Mouse (Mus musculus): ENCODE measurements around the gene Trim69. TPM values are rescaled to one million over a fixed set of nuclear protein-coding genes. Genes with fewer than 3 reads are reported as not detected.

The Trim69 gene
- polyA plus RNA-seq, 1 experiment from 2014 or later, result not detected

DNA sequence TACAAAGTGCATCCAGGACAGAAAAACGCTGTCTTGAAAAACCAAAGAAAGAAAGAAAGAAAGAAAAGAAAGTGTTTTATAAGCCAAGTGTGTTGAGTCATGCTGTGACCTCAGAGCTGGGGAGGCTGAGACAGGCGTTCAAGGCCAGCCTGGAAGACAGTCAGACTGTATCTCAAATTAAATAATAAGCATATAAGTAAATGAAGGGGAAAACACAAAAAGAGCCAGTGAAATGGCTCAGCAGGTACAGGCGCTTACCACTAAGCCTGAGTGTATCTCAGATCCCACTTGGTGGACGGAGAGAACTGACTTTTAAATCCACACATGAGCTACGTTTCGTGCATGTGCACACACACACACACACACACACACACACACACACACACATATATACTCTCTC lies 11.2 kb upstream of the Trim69 start:
- WGBS, result 89% methylated on average over 6 of the region's 6 CpGs
- no peak overlapping the region for H3K4me2 ChIP-seq (ENCODE audit: low read length)
- H3K9me3 ChIP-seq (replicated peaks; ENCODE audit: control insufficient read depth, low read length), result no peaks in the 10 kb centered on the region
- H3K4me1 ChIP-seq (ENCODE audit: control insufficient read depth, insufficient read depth, low read length), result no peaks in the 10 kb centered on the region
- no peaks in the 10 kb centered on the region for H3K27me3 ChIP-seq (replicated peaks; ENCODE audit: control insufficient read depth, insufficient read depth, low read length)
- no peak overlapping the region for H3K4me3 ChIP-seq (ENCODE audit: low read depth, low read length)
- no peak for DNase-seq (ENCODE audit: low spot score)
- no peaks in the 10 kb centered on the region for H3K36me3 ChIP-seq (ENCODE audit: control insufficient read depth, insufficient read depth, low read length)
- H3K27ac ChIP-seq (ENCODE audit: low read depth, low read length), result no peak overlapping the region
- ATAC-seq, result no peak
- H3K9ac ChIP-seq (ENCODE audit: low read length), result no peak overlapping the region

DNA sequence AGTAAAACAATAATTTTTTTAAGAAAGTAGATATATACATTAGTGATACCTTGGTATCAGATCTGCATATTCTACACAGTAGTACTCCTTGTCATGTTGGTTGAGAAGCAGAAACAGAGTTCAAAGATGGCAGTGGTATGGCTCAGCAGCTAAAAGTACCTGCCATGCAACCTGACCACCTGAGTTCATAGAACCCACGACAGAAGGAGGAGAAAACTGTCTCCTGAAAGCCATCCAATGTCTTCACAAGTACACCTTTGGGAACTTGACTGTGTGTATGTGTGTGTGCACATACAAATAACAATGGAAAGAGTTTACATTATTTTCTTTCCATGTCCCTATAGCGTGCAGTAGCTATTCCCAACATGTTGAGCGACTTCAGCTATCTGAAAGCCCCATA lies 10.8 kb upstream of the Trim69 start:
- Histone ChIP-seq H3K27me3 (replicated peaks; ENCODE audit: control insufficient read depth, insufficient read depth, low read length) (no peaks in the 10 kb centered on the region), H3K36me3 (ENCODE audit: control insufficient read depth, insufficient read depth, low read length) (no peaks in the 10 kb centered on the region), H3K4me1 (ENCODE audit: control insufficient read depth, insufficient read depth, low read length) (no peaks in the 10 kb centered on the region), H3K4me3 (ENCODE audit: low read depth, low read length) (no peak overlapping the region), H3K9ac (ENCODE audit: low read length) (no peak overlapping the region), H3K9me3 (replicated peaks; ENCODE audit: control insufficient read depth, low read length) (no peaks in the 10 kb centered on the region), H3K4me2 (ENCODE audit: low read length) (no peak overlapping the region), H3K27ac (ENCODE audit: low read depth, low read length) (no peak overlapping the region)
- ATAC-seq, result no peak
- WGBS, result 79% methylated on average over 3 of the region's 3 CpGs
- no peak for DNase-seq (ENCODE audit: low spot score)

GRCm38 (mm10) chr2:122151221-122151620 lies 9.3 kb upstream of the Trim69 start:
- Histone ChIP-seq H3K4me1 (ENCODE audit: control insufficient read depth, insufficient read depth, low read length) (no peaks in the 10 kb centered on the region), H3K4me3 (ENCODE audit: low read depth, low read length) (no peak overlapping the region), H3K4me2 (ENCODE audit: low read length) (no peak overlapping the region), H3K27ac (ENCODE audit: low read depth, low read length) (no peak overlapping the region), H3K9ac (ENCODE audit: low read length) (no peak overlapping the region), H3K27me3 (replicated peaks; ENCODE audit: control insufficient read depth, insufficient read depth, low read length) (no peaks in the 10 kb centered on the region), H3K36me3 (ENCODE audit: control insufficient read depth, insufficient read depth, low read length) (no peaks in the 10 kb centered on the region), H3K9me3 (replicated peaks; ENCODE audit: control insufficient read depth, low read length) (no peaks in the 10 kb centered on the region)
- ATAC-seq (no peak), DNase-seq (ENCODE audit: low spot score) (no peak)
- WGBS, result 93% methylated on average over 1 of the region's 1 CpGs

- H3K4me2 ChIP-seq (ENCODE audit: low read length), result no peak overlapping the region
- no peak overlapping the region for H3K9ac ChIP-seq (ENCODE audit: low read length)
- H3K36me3 ChIP-seq (ENCODE audit: control insufficient read depth, insufficient read depth, low read length), result no peaks in the 10 kb centered on the region
- WGBS, result 82% methylated on average over 3 of the region's 3 CpGs
- H3K9me3 ChIP-seq (replicated peaks; ENCODE audit: control insufficient read depth, low read length), result no peaks in the 10 kb centered on the region
- ATAC-seq (no peak), DNase-seq (ENCODE audit: low spot score) (no peak)
- no peaks in the 10 kb centered on the region for H3K4me1 ChIP-seq (ENCODE audit: control insufficient read depth, insufficient read depth, low read length)
- no peak overlapping the region for H3K27ac ChIP-seq (ENCODE audit: low read depth, low read length)
- H3K27me3 ChIP-seq (replicated peaks; ENCODE audit: control insufficient read depth, insufficient read depth, low read length), result no peaks in the 10 kb centered on the region
- H3K4me3 ChIP-seq (ENCODE audit: low read depth, low read length), result no peak overlapping the region
These were observed 7.7 kb upstream of the Trim69 start for GRCm38 (mm10) chr2:122152850-122153249.

GRCm38 (mm10) chr2:122153681-122154365 lies 6.7 kb upstream of the Trim69 start:
- Histone ChIP-seq H3K9me3 (replicated peaks; ENCODE audit: control insufficient read depth, low read length) (no peaks in the 10 kb centered on the region), H3K4me2 (ENCODE audit: low read length) (no peak overlapping the region), H3K27ac (ENCODE audit: low read depth, low read length) (no peak overlapping the region), H3K4me3 (ENCODE audit: low read depth, low read length) (no peak overlapping the region), H3K4me1 (ENCODE audit: control insufficient read depth, insufficient read depth, low read length) (no peaks in the 10 kb centered on the region), H3K27me3 (replicated peaks; ENCODE audit: control insufficient read depth, insufficient read depth, low read length) (no peaks in the 10 kb centered on the region), H3K9ac (ENCODE audit: low read length) (no peak overlapping the region), H3K36me3 (ENCODE audit: control insufficient read depth, insufficient read depth, low read length) (no peaks in the 10 kb centered on the region)
- 85% methylated on average over 7 of the region's 7 CpGs for WGBS
- DNase-seq (ENCODE audit: low spot score), result no peak
- ATAC-seq, result no peak

DNA sequence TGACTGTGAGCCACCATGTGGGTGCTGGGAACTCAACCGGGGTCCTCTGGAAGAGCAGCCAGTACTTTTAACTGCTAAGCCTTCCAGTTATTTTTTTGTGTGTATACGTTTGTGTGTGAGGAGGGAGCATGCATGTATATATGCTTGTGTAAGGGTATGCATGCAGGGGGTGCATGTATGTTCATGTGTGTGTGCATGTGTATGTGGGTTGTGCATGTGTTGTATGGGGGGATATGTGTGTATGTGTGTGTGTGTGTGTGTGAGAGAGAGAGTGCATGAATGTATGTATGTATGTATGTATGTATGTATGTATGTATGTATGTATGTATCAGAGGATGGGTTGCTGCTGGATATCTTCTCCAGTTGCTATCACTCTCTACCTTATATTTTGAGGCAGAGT lies 6.0 kb upstream of the Trim69 start:
- H3K27ac ChIP-seq (ENCODE audit: low read depth, low read length), result no peak overlapping the region
- ATAC-seq (no peak), DNase-seq (ENCODE audit: low spot score) (no peak)
- WGBS, result 88% methylated on average over 2 of the region's 2 CpGs
- no peaks in the 10 kb centered on the region for H3K9me3 ChIP-seq (replicated peaks; ENCODE audit: control insufficient read depth, low read length)
- H3K4me1 ChIP-seq (ENCODE audit: control insufficient read depth, insufficient read depth, low read length), result no peaks in the 10 kb centered on the region
- H3K4me3 ChIP-seq (ENCODE audit: low read depth, low read length), result no peak overlapping the region
- no peaks in the 10 kb centered on the region for H3K27me3 ChIP-seq (replicated peaks; ENCODE audit: control insufficient read depth, insufficient read depth, low read length)
- no peak overlapping the region for H3K4me2 ChIP-seq (ENCODE audit: low read length)
- no peaks in the 10 kb centered on the region for H3K36me3 ChIP-seq (ENCODE audit: control insufficient read depth, insufficient read depth, low read length)
- no peak overlapping the region for H3K9ac ChIP-seq (ENCODE audit: low read length)

DNA sequence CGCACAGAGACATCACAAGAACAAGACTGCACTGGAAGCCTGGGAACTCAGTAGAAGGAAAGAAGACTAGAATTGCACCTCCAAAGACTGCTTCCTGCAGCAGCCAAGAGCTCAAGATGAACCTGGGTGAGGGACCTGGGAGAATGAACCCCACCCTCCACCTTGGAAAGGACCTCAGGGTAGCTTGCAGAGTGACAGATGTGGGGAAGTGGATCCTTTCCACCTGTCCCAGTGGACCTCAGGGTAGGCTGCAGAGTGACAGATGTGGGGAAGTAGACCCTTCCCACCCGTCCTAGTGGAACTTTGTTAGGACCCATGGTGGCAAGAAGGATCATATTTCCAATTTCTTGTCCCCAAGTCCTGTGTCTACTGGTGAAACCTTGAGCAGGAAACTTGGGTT lies 5.2 kb upstream of the Trim69 start:
- no peak overlapping the region for H3K4me2 ChIP-seq (ENCODE audit: low read length)
- H3K36me3 ChIP-seq (ENCODE audit: control insufficient read depth, insufficient read depth, low read length), result no peaks in the 10 kb centered on the region
- no peak overlapping the region for H3K9ac ChIP-seq (ENCODE audit: low read length)
- H3K4me3 ChIP-seq (ENCODE audit: low read depth, low read length), result no peak overlapping the region
- no peak for DNase-seq (ENCODE audit: low spot score)
- WGBS, result 82% methylated on average over 2 of the region's 2 CpGs
- no peaks in the 10 kb centered on the region for H3K9me3 ChIP-seq (replicated peaks; ENCODE audit: control insufficient read depth, low read length)
- no peak overlapping the region for H3K27ac ChIP-seq (ENCODE audit: low read depth, low read length)
- H3K4me1 ChIP-seq (ENCODE audit: control insufficient read depth, insufficient read depth, low read length), result no peaks in the 10 kb centered on the region
- ATAC-seq, result no peak
- H3K27me3 ChIP-seq (replicated peaks; ENCODE audit: control insufficient read depth, insufficient read depth, low read length), result no peaks in the 10 kb centered on the region

- Histone ChIP-seq H3K36me3 (ENCODE audit: control insufficient read depth, insufficient read depth, low read length) (no peaks in the 10 kb centered on the region), H3K4me3 (ENCODE audit: low read depth, low read length) (no peak overlapping the region), H3K9me3 (replicated peaks; ENCODE audit: control insufficient read depth, low read length) (no peaks in the 10 kb centered on the region), H3K27me3 (replicated peaks; ENCODE audit: control insufficient read depth, insufficient read depth, low read length) (no peaks in the 10 kb centered on the region), H3K9ac (ENCODE audit: low read length) (no peak overlapping the region), H3K4me2 (ENCODE audit: low read length) (no peak overlapping the region), H3K4me1 (ENCODE audit: control insufficient read depth, insufficient read depth, low read length) (no peaks in the 10 kb centered on the region), H3K27ac (ENCODE audit: low read depth, low read length) (no peak overlapping the region)
- 89% methylated on average over 4 of the region's 4 CpGs for WGBS
- DNase-seq (ENCODE audit: low spot score) (no peak), ATAC-seq (no peak)
These were observed 4.3 kb upstream of the Trim69 start for GRCm38 (mm10) chr2:122156051-122156700.

- no peak for ATAC-seq
- no peaks in the 10 kb centered on the region for H3K4me1 ChIP-seq (ENCODE audit: control insufficient read depth, insufficient read depth, low read length)
- no peaks in the 10 kb centered on the region for H3K27me3 ChIP-seq (replicated peaks; ENCODE audit: control insufficient read depth, insufficient read depth, low read length)
- H3K27ac ChIP-seq (ENCODE audit: low read depth, low read length), result no peak overlapping the region
- H3K4me2 ChIP-seq (ENCODE audit: low read length), result no peak overlapping the region
- H3K4me3 ChIP-seq (ENCODE audit: low read depth, low read length), result no peak overlapping the region
- no peak for DNase-seq (ENCODE audit: low spot score)
- no peak overlapping the region for H3K9ac ChIP-seq (ENCODE audit: low read length)
- no peaks in the 10 kb centered on the region for H3K9me3 ChIP-seq (replicated peaks; ENCODE audit: control insufficient read depth, low read length)
- H3K36me3 ChIP-seq (ENCODE audit: control insufficient read depth, insufficient read depth, low read length), result no peaks in the 10 kb centered on the region
These were observed 2.9 kb upstream of the Trim69 start for GRCm38 (mm10) chr2:122157561-122157960.

Measured in forebrain, embryonic 14.5 days (tissue).